Mouse (Mus musculus) liver, embryonic 16.5 days (tissue): ENCODE measurements around the gene Gm37240. TPM values are rescaled to one million over a fixed set of nuclear protein-coding genes. Genes with fewer than 3 reads are reported as not detected.
A peak's percentile ranks its signal among the peaks of the same experiment; 100 is the strongest.
"Not testable (repeated sequence)": the region's sequence is repeated elsewhere in the genome, so short reads cannot be mapped to it uniquely, and the experiment has no call there.

Experiments
- ATAC-seq: fragments of 200-750 bp; cut with Nextera tagmentation; 2 replicates; pipeline ENCODE4 v1.8.0; 2017; ENCODE audit warnings: low read depth, mild to moderate bottlenecking, moderate number of reproducible peaks, moderate library complexity
- H3K27ac ChIP-seq: fragments of 300-500 bp; sonication (generic); 2 replicates; pipeline ENCODE4 v1.5.1; 2014; ENCODE audit warnings: mild to moderate bottlenecking, low read length
- H3K27me3 ChIP-seq: fragments of 300-500 bp; sonication (generic); 2 replicates; pipeline ENCODE4 v1.6.1; 2014; ENCODE audit warnings: low read depth, low read length, mixed read lengths; ENCODE audit not compliant: control insufficient read depth, insufficient read depth
- H3K36me3 ChIP-seq: fragments of 300-500 bp; sonication (generic); 2 replicates; pipeline ENCODE4 v1.6.1; 2014; ENCODE audit warnings: mild to moderate bottlenecking; ENCODE audit not compliant: control insufficient read depth, insufficient read depth
- H3K4me1 ChIP-seq: fragments of 300-500 bp; sonication (generic); 2 replicates; pipeline ENCODE4 v1.6.1; 2014; ENCODE audit warnings: low read depth, low read length, mixed read lengths; ENCODE audit not compliant: control insufficient read depth
- H3K4me2 ChIP-seq: fragments of 300-500 bp; sonication (generic); 2 replicates; pipeline ENCODE4 v1.6.1; 2014; ENCODE audit warnings: low read depth, low read length, mixed read lengths
- H3K4me3 ChIP-seq: fragments of 300-500 bp; sonication (generic); 2 replicates; pipeline ENCODE4 v1.5.1; 2014; ENCODE audit warnings: low read depth, mild to moderate bottlenecking, low read length
- H3K9ac ChIP-seq: fragments of 300-500 bp; sonication (generic); 2 replicates; pipeline ENCODE4 v1.6.1; 2014; ENCODE audit warnings: low read depth, low read length
- H3K9me3 ChIP-seq: fragments of 300-500 bp; sonication (generic); replicated peaks from 2 replicates; pipeline ENCODE4 v1.6.1; 2016; ENCODE audit warnings: low read length; ENCODE audit not compliant: control insufficient read depth
- WGBS: fragments of 180-500 bp; shearing (Covaris S2); extraction: QIAGEN DNeasy Blood & Tissue Kit; methylation state at CpG from one replicate; pipeline ENCODE4 v1.1.7; 2014; ENCODE audit not compliant: insufficient replicate concordance; 5-methylcytosine and 5-hydroxymethylcytosine counted together
- polyA plus RNA-seq: library from polyadenylated mRNA; unstranded; fragments of >200 nt; fragmentation: Nextera tagmentation; extraction: Ambion mirVana; gene quantifications from 2 replicates; pipeline ENCODE4 v1.2.1, GENCODE M21; 2015

Gene Gm37240
- polyA plus RNA-seq, 1 experiment from 2014 or later = 0.65 TPM

- no peak for ATAC-seq
- Histone ChIP-seq H3K4me2 (no peak overlapping the region), H3K9ac (no peak overlapping the region), H3K27me3 (no peaks in the 10 kb centered on the region), H3K27ac (no peak overlapping the region), H3K9me3 (no peaks in the 10 kb centered on the region), H3K36me3 (no peaks in the 10 kb centered on the region), H3K4me1 (no peaks in the 10 kb centered on the region), H3K4me3 (no peak overlapping the region)
- WGBS = 77% methylated on average over 8 of the region's 8 CpGs
These were observed 36.0 kb upstream of the Gm37240 start for GRCm38 (mm10) chr3:85923343-85923742.

GRCm38 (mm10) chr3:85922331-85922730 lies 35.0 kb upstream of the Gm37240 start:
- Histone ChIP-seq H3K9ac (no peak overlapping the region), H3K27me3 (no peaks in the 10 kb centered on the region), H3K27ac (no peak overlapping the region), H3K4me3 (no peak overlapping the region), H3K4me2 (no peak overlapping the region), H3K4me1 (no peaks in the 10 kb centered on the region), H3K9me3 (no peaks in the 10 kb centered on the region), H3K36me3 (no peaks in the 10 kb centered on the region)
- ATAC-seq = no peak
- WGBS = 60% methylated on average over 3 of the region's 3 CpGs

GRCm38 (mm10) chr3:85920671-85921070 lies 33.4 kb upstream of the Gm37240 start:
- H3K36me3 ChIP-seq, H3K9ac ChIP-seq, H3K27me3 ChIP-seq, H3K4me3 ChIP-seq, H3K9me3 ChIP-seq, H3K4me1 ChIP-seq, H3K4me2 ChIP-seq, ATAC-seq, H3K27ac ChIP-seq: not testable (repeated sequence)
- 68% methylated on average over 2 of the region's 2 CpGs for WGBS

- Histone ChIP-seq H3K36me3 (no peaks in the 10 kb centered on the region), H3K9me3 (no peaks in the 10 kb centered on the region), H3K27me3 (no peaks in the 10 kb centered on the region), H3K4me2 (no peak overlapping the region), H3K4me3 (no peak overlapping the region), H3K9ac (no peak overlapping the region), H3K27ac (no peak overlapping the region), H3K4me1 (no peaks in the 10 kb centered on the region)
- no peak for ATAC-seq
- 9% methylated on average over 4 of the region's 4 CpGs for WGBS
These were observed 30.3 kb upstream of the Gm37240 start for GRCm38 (mm10) chr3:85917600-85917999.

DNA sequence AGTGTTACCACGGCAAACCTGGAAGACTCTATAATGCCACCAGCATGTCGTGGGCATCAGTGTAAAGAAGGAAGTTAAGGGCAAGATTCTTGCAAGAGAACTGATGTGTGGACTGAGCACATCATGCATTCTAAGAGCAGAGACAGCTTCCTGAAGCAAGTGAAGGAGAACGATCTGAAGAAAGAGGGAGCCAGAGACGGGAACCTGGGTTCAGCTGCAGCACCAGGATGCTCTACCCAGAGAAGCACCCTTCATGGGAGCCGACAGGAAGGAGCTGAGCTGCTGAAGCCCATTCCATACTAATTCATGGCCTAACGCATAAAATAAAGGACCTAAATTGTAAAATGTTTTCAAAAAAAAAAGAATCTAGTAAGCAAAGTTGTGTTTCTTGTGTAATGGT lies 27.5 kb upstream of the Gm37240 start:
- H3K9ac ChIP-seq = no peak overlapping the region
- no peak for ATAC-seq
- H3K4me3 ChIP-seq = no peak overlapping the region
- 64% methylated on average over 6 of the region's 6 CpGs for WGBS
- no peaks in the 10 kb centered on the region for H3K36me3 ChIP-seq
- H3K4me1 ChIP-seq = no peaks in the 10 kb centered on the region
- no peaks in the 10 kb centered on the region for H3K27me3 ChIP-seq
- no peak overlapping the region for H3K27ac ChIP-seq
- H3K4me2 ChIP-seq = no peak overlapping the region
- H3K9me3 ChIP-seq = no peaks in the 10 kb centered on the region

DNA sequence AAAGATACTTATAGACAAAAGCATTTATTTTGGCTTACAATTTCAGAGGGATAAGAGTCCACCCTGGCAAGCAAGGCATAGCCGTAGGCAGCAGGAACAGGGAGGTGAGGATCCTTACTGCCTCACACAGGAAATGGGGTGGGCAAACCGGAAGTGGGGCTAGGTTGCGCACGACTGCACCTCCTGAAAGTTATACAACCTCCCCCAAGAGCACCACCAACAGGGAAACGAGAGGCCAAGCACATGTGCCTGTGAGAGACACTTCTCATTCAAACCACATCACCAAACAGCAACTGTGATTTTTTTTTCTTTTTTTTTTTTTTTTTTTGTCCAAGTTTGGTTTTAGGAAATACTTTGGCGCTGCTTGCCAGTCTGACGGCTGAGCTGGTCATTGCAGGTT lies 19.8 kb upstream of the Gm37240 start:
- no peak overlapping the region for H3K27ac ChIP-seq
- no peak overlapping the region for H3K9ac ChIP-seq
- no peak overlapping the region for H3K4me3 ChIP-seq
- no peak overlapping the region for H3K4me2 ChIP-seq
- H3K9me3 ChIP-seq = no peaks in the 10 kb centered on the region
- WGBS = 60% methylated on average over 7 of the region's 7 CpGs
- no peaks in the 10 kb centered on the region for H3K27me3 ChIP-seq
- no peaks in the 10 kb centered on the region for H3K36me3 ChIP-seq
- ATAC-seq = no peak
- no peaks in the 10 kb centered on the region for H3K4me1 ChIP-seq

GRCm38 (mm10) chr3:85904371-85904770 lies 17.1 kb upstream of the Gm37240 start:
- Histone ChIP-seq H3K9ac (no peak overlapping the region), H3K27ac (no peak overlapping the region), H3K4me3 (no peak overlapping the region), H3K9me3 (no peaks in the 10 kb centered on the region), H3K36me3 (no peaks in the 10 kb centered on the region), H3K4me2 (no peak overlapping the region), H3K27me3 (no peaks in the 10 kb centered on the region), H3K4me1 (no peaks in the 10 kb centered on the region)
- ATAC-seq = no peak

DNA sequence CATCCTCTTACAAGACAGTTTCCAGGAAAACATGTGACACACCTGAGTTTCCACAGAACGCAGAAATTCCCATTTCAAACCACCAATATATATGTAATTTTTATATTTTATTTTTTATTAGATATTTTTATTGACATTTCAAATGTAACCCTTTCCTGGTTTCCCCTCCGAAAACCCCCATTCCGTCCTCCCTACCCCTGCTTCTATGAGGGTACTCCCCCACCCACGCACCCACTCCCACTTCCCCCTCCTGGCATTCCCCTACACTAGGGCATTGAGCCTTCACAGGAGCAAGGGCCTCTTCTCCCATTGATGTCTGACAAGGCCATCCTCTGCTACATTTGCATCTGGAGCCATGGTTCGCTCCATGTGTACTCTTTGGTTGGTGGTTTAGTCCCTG lies 7.7 kb upstream of the Gm37240 start:
- Histone ChIP-seq H3K9me3 (no peaks in the 10 kb centered on the region), H3K27ac (no peak overlapping the region), H3K27me3 (no peaks in the 10 kb centered on the region), H3K9ac (no peak overlapping the region), H3K4me1 (no peaks in the 10 kb centered on the region), H3K4me2 (no peak overlapping the region), H3K36me3 (no peaks in the 10 kb centered on the region), H3K4me3 (no peak overlapping the region)
- ATAC-seq = no peak
- 56% methylated on average over 5 of the region's 5 CpGs for WGBS

DNA sequence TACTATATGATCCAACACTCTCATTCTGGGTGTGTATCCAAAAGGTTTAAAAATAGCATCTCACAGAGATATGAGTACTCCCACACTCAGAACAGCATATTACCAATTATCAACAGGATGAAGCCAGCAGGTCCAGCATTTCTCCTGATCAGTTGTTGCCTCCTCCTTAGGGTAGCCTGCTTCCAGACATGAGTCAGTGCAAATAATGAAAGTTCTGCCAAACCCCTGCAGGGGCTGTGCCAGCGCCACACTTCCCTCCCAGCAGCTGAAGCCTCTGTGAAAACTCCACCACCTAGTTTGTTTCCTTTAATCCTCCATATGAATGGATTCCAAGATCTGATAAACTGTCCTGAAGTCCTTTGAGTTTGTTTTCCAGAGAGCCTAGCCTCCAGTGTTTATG lies 4.3 kb upstream of the Gm37240 start:
- H3K4me1 ChIP-seq = peaks cover 19% of the 10 kb centered on the region
- WGBS = 38% methylated on average over 1 of the region's 1 CpGs
- no peak for ATAC-seq

GRCm38 (mm10) chr3:85888221-85888671 lies 928 bp upstream of the Gm37240 start:
- H3K9ac ChIP-seq = no peak overlapping the region
- peaks cover 36% of the 10 kb centered on the region for H3K27me3 ChIP-seq
- H3K27ac ChIP-seq = no peak overlapping the region
- WGBS = 2% methylated on average over 11 of the region's 11 CpGs
- H3K9me3 ChIP-seq = no peaks in the 10 kb centered on the region
- peak overlapping the region; percentile 62 for H3K4me3 ChIP-seq
- peak overlapping the region; percentile 87 for H3K4me2 ChIP-seq
- H3K36me3 ChIP-seq = no peaks in the 10 kb centered on the region
- H3K4me1 ChIP-seq = peaks cover 19% of the 10 kb centered on the region
- ATAC-seq = no peak

More for the DNA sequence above, 4.3 kb upstream of the Gm37240 start:
- H3K4me2 ChIP-seq = no peak overlapping the region
- no peak overlapping the region for H3K9ac ChIP-seq
- peaks cover 26% of the 10 kb centered on the region for H3K27me3 ChIP-seq
- no peaks in the 10 kb centered on the region for H3K36me3 ChIP-seq
- no peak overlapping the region for H3K27ac ChIP-seq
- H3K9me3 ChIP-seq = no peaks in the 10 kb centered on the region
- H3K4me3 ChIP-seq = no peak overlapping the region
